Mouse (Mus musculus) myocyte (in vitro differentiated cells): ENCODE data around the gene Tanc1.

ENCODE experiments used
- CEBPB ChIP-seq: IDR thresholded peaks from 2 replicates; pipeline ENCODE4 v1.6.1; 2011; ENCODE audit warnings: mild to moderate bottlenecking, moderate library complexity; ENCODE audit not compliant: poor library complexity, insufficient read depth, severe bottlenecking
- E2F4 ChIP-seq: IDR thresholded peaks from one replicate; pipeline ENCODE4 v1.6.1; 2011; ENCODE audit warnings: mild to moderate bottlenecking, control low read depth, moderate library complexity; ENCODE audit not compliant: insufficient read depth
- MAX ChIP-seq: IDR thresholded peaks from one replicate; pipeline ENCODE4 v1.6.1; 2011; ENCODE audit warnings: low read depth, mild to moderate bottlenecking, control low read depth
- MYOD1 ChIP-seq, 3 experiments: IDR thresholded peaks; one replicate each; pipeline ENCODE4 v1.6.1; 2011; ENCODE audit warnings: control low read depth in 2 of 3, low read depth in 2 of 3, mild to moderate bottlenecking in 2 of 3, moderate library complexity in 1 of 3; ENCODE audit not compliant: insufficient read length in 2 of 3, control insufficient read depth in 1 of 3
- MYOG ChIP-seq, 3 experiments: IDR thresholded peaks; one replicate each; pipeline ENCODE4 v1.6.1; 2011; ENCODE audit warnings: control low read depth in 2 of 3, low read depth in 2 of 3, mild to moderate bottlenecking in 2 of 3; ENCODE audit not compliant: insufficient read length in 2 of 3, control insufficient read depth in 1 of 3, insufficient read depth in 1 of 3
- POLR2A ChIP-seq: IDR thresholded peaks from one replicate; pipeline ENCODE4 v1.6.1; 2011; ENCODE audit warnings: low read depth, mild to moderate bottlenecking, control low read depth, moderate library complexity; ENCODE audit not compliant: insufficient read length
- POLR2AphosphoS2 ChIP-seq: IDR thresholded peaks from one replicate; pipeline ENCODE4 v1.6.1; 2011; ENCODE audit warnings: low read depth, control low read depth; ENCODE audit not compliant: insufficient read length
- SRF ChIP-seq: IDR thresholded peaks from one replicate; pipeline ENCODE4 v1.6.1; 2011; ENCODE audit warnings: low read depth; ENCODE audit not compliant: control insufficient read depth, insufficient read length
- TCF12 ChIP-seq: IDR thresholded peaks from one replicate; pipeline ENCODE4 v1.6.1; 2011; ENCODE audit warnings: mild to moderate bottlenecking, control low read depth; ENCODE audit not compliant: poor library complexity, insufficient read depth, severe bottlenecking
- TCF3 ChIP-seq: IDR thresholded peaks from one replicate; pipeline ENCODE4 v1.6.1; 2011; ENCODE audit warnings: low read depth, control low read depth; ENCODE audit not compliant: insufficient read length
- USF1 ChIP-seq: IDR thresholded peaks from one replicate; pipeline ENCODE4 v1.6.1; 2011; ENCODE audit warnings: low read depth, mild to moderate bottlenecking, control low read depth, moderate library complexity

- TF ChIP-seq POLR2A (no peak), SRF (no peak), POLR2AphosphoS2 (no peak), E2F4 (no peak), USF1 (no peak), TCF12 (no peak), TCF3 (no peak), MYOD1 (IDR thresholded peaks at IDR 0.05; ENCODE audit: control insufficient read depth in 1 of 3, insufficient read length in 2 of 3, low read depth in 2 of 3) (no peak), CEBPB (no peak), MYOG (IDR thresholded peaks at IDR 0.05; ENCODE audit: control insufficient read depth in 1 of 3, insufficient read depth in 1 of 3, insufficient read length in 2 of 3, low read depth in 2 of 3) (no peak), MAX (no peak)
Observed at GRCm38 (mm10) chr2:59811247-59811646, 199.4 kb downstream of the Tanc1 start.
